Mouse (Mus musculus) brain, adult 2 months (tissue): ENCODE measurements at regions not wholly inside any gene's neighbourhood (a gene's known extent, or its start where the extent isn't known, plus 50 kb on each side); places are given as distances from the start of the nearest gene placed in this dataset.

ENCODE experiments used
- DNase-seq: peaks from one replicate; pipeline ENCODE4 v3.0.0; 2011; ENCODE audit warnings: low read depth, low spot score

GRCm38 (mm10) chr11:63573271-63573670 lies 348.8 kb downstream of the Hs3st3b1 start:
- no peak for DNase-seq

DNA sequence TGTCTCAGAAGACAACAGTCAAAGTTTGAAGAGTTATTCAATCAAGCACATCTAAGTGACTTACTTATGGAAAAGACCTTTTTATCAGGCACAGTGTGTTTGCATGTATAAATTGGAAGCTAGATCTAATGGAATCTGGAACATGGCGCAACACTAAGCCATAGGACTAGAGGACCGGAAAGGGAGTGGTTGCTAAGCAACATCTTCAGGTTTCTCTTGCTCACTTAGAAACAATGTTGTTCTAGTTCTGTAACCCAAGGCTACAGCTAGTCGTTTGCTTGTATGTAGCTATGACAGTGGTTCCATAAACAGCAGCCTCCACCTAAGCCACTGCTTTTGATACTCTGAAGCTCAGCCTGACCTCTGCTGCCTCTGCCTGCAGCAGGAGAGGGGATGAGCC lies 338.8 kb downstream of the Hs3st3b1 start:
- DNase-seq, result peak; percentile 23

DNA sequence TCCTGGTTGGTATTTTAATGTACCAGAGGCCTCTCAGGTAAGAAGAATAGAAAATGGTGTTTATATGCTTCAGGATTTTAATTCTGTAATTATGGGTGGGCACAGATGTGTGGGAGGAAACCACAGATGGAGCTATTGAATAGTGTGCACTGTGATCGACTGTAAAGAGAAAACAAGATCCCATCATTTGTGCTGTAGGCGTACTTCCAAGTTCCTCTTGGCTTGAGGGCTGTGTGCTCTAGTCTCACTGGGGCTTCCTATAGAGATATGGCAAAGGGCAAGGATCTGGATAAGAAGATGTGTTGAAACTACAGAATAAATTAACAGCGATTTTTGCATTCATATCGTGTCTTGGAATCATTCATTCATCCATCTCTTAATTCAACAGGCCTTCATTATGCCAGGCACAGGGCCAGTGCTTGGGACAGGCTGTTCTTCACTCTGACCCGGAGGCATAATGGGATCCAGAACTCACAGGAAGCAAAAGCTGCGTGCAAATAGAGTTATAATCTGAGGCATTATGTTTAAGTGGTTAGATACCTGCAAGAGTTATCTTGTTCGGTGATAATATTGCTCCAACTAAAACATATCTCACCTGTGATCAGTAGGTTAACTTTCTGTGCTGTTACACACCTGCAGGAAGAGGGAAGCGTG lies 336.7 kb downstream of the Hs3st3b1 start:
- peak; percentile 12 for DNase-seq

DNA sequence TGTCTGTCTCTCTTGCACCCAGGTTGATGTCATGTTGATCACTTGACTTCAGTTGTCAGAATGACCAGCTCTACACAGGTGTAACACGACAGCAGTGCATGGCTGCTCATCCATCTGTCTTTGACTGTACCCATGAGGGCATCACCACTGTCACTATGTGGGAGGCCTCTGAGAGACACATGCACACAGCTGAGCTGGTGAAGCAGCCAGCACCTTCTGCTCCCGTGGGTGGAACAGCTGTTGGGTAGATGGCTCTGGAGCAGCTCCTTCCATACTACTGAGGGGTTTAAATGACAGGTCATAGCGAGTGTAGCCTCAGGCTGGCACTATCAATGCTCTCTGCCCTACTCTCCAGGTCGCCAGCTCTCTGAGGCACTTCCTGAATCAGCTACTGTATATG lies 301.9 kb downstream of the Hs3st3b1 start:
- peak; percentile 51 for DNase-seq

DNA sequence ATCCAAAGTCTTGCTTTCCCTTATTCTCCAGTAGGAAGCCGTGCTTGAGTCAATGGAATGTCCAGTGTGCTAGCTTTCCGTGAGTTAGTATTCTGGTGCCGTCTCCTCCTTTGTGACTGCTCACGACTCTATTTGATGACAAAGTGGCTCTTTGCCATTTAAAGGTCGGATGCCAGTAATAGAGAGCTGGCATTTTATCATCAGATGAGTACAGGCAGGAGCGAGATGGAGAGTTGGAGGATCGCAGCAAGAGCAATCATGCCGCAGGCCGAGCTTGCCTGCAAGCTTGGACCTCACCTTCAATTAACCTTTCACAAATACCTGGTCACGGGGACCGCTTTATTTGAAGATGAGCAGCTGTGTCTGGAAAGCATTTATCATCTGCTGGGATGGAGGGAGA lies 291.8 kb downstream of the Hs3st3b1 start:
- peak; percentile 20 for DNase-seq

DNA sequence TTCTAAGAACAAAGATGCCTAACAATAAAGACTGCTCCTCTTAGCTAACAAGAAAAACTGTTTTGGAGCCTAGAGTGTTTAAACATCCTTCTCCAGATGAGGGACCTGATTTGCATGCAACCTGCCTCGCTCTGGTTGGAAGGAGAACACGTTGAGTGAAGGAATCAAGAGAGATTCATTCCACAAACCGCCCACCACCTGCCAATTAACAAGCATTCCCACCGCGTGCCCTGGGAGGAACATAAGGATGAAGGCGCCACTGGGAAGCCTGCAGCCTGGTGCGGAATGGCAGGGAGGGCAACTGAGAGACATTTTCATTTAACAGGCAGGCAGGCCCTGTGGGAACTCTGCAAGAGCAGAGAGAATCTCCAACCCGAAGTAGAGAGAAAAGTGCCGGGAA lies 265.0 kb downstream of the Hs3st3b1 start:
- peak; percentile 55 for DNase-seq

- DNase-seq, result no peak
These were observed 256.7 kb downstream of the Hs3st3b1 start for GRCm38 (mm10) chr11:63665268-63665934.

DNA sequence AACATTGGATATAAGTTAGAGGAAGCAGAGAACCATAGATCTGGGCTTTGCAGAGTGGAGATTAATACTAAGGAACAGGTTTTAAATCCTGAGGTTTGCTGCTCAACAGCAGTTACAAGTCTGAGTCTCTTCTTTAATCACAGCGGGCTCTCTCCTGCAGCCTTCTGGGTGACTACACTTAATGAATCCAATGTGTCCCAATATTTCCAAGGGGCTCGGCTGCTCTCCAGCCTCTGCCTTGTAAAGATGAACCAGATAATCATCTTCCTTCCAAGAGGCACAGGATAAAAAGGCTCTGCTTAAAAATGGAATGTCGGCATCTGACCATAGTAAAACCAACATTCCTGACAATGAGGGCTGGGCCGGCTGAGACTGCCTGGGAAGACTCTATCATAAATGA lies 251.6 kb downstream of the Hs3st3b1 start:
- no peak for DNase-seq

DNA sequence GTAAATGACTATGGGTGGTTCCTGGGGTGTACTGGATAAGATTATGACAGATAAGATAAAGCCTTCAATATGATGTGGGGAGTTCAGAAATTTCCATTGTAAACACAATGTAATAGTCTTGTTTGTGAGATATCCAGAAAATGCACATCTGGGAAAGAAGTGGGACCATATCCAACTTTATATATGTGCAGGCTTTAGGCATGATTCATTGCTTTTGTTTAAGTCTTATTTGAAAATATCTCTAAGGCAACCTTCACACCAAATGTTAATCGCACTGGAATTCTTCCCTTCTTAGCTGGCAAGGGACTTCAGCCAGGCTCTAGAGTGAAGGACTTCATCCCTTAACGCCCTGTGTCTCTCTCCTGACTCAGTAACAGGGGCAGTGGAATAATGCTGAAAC lies 250.3 kb downstream of the Hs3st3b1 start:
- no peak for DNase-seq

- no peak for DNase-seq
These were observed 244.2 kb downstream of the Hs3st3b1 start for GRCm38 (mm10) chr11:63677921-63678320.

DNA sequence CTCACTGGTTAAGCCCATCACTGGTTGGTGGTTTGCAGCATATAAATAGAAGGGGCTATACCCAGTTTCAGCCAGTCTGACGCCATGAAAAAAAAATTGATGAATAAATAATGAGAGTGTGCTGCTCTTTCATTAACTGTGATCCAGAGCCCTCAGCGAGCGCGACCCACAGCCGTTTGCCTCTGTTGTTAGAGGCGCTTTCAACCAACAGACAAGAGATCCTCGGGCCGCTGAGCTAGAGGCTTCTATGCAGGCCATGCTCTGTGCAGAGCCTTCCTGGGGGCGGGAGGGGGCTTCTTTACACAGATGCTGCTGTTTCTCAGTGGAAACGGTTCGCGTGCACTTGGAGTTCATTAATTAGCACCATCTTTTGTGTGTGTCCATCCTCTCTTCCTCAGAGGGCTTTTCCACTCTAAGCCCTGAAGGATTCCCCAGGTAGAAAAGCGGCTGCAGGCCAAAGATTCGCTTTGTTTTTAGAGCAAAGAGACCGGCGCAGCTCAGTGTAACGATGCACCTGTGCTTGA lies 243.6 kb downstream of the Hs3st3b1 start:
- no peak for DNase-seq

DNA sequence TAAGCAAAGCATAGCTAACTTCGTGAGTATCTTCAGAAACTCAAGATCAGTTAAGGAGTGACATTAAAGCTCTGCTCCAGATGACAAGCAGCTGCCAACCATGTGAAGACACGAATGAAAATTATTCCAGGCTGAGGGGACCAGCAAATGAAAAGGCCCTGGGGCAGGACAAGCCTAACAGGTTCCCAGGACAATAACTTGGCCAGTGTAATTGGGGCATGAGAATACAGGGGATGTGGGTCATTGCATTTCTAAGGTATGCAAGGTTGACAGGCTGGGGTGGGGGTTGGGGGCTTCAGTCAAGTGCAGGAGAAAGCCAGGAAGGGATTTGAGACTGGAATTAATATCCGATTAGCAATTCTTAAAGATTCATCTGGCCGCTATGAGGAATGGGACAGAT lies 242.6 kb downstream of the Hs3st3b1 start:
- no peak for DNase-seq

DNA sequence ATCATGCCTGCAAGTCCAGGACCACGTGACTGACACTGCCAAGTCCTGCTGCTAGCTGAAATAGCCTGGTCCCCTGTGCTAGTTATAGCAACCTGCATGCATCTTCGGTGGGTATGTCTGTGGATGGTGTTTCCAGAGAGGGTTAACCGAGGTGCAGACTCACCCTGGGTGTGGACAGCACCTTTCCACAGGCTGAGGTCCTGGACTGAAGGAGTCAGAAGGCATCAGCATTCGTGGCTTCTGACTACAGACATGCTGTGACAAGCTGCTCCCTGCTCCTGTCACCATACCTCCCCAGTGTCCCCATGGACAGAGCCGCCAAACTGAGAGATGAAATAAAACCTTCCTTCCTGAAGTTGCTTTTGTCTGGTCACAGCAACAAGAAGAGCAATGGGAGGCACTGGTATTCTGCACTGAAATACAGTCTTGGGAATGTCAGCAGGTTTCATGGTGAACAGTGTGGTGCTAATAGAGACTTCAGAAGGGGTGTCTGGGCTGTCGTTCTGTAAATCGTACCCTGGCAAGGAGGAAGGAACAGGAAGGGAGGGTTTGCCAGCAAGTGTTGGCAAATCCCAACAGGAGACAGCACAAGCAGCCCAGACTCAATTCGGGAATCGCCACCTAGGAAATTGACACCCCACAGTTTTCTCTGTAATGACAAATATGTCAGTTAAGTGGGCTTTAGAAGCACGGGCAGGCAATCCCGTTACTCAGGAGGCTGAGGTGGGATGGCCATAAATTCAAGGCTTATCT lies 237.7 kb downstream of the Hs3st3b1 start:
- no peak for DNase-seq

DNA sequence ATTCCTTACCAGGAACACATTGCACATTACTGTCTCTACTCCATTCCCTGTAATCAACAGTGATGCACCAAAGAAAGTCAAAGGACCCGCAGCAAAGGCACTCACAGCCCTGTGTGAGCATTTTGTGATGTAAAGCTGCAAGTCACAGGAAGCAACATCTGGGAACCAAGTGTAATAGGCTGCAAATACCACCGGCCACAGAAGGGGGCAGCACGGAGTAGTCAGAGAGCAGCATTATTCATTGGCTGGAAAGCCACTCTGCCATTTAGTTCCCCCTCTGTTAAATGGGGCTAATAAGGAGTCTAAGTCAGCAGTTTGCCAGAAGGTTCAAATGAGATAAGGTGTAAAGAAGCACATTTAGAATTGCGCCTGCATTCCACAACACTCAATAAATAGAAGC lies 231.0 kb downstream of the Hs3st3b1 start:
- peak; percentile 13 for DNase-seq

GRCm38 (mm10) chr11:63704995-63705580 lies 217.0 kb downstream of the Hs3st3b1 start:
- DNase-seq, result no peak

GRCm38 (mm10) chr11:63706057-63706456 lies 216.0 kb downstream of the Hs3st3b1 start:
- DNase-seq, result no peak

DNA sequence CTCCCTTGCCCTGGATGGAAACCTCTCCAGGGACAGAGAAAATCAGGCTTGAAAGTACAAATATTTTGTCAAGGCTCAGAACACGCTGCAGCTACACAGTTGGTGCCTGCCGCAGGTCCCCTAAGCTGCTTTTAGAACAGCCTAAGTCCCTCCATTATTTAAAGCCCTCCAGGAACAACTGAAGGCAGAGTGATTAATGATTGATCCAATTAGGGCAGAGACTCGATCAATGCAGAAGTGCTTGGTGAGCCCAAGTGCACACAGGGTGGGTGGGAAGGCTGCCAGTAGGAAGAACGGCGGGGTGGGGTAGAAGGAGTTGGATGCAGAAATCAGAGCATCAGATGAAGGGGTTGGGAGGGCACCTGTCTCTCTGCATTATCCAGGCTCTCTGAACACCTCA lies 215.0 kb downstream of the Hs3st3b1 start:
- DNase-seq, result no peak

- peak; percentile 69 for DNase-seq
These were observed 213.7 kb downstream of the Hs3st3b1 start for GRCm38 (mm10) chr11:63708412-63708811.

DNA sequence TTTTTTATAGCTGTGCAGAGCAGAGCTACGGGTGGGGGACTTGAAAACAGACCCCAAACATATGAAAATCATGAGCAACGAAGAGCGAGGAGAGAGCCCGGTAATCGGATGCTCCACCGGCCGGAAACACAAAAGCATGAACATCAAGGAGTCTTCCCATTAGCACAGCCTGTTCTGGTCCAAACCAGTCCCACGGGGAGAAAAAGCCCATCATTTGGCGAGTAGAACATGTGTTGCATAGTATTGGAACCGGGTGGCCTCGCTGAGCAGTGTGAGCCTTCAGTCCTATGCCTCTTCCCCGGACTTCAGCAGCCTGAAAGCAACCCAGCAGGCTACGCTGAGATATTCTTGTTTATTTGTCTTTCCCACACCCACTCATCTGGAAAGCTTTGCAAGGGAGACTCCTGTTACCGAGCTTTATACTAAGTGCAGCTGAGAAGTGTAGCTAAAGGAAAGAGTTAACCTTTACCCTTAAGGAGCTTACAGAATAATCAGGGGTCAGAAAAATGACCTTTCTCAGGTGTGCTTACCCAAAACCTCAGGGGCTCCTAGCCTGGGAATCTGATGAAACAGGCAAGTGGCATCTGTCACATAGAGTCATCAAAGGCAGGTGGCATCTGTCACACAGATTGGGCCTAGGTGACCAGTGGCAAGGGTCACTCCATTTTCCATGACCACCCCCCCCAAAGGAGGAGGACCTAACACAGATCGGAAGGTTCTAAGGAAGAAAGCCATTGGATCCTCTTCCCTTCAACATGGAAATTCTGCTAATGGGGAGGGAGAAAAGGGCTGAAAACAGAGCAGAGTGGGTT lies 209.8 kb downstream of the Hs3st3b1 start:
- DNase-seq, result peak; percentile 15

- DNase-seq, result no peak
These were observed 199.8 kb downstream of the Hs3st3b1 start for GRCm38 (mm10) chr11:63722261-63722660.

- no peak for DNase-seq
These were observed 191.2 kb downstream of the Hs3st3b1 start for GRCm38 (mm10) chr11:63730880-63731279.
